Mouse (Mus musculus) bone marrow macrophage, adult 2 months (primary cell): ENCODE results near the gene Tub.

Source experiments
- CTCF ChIP-seq: IDR thresholded peaks from 2 replicates; pipeline ENCODE4 v1.5.1; 2012; ENCODE audit warnings: low read depth, mild to moderate bottlenecking, low read length, moderate library complexity
- POLR2A ChIP-seq: IDR thresholded peaks from 2 replicates; pipeline ENCODE4 v1.6.1; 2012; ENCODE audit warnings: mild to moderate bottlenecking, low read depth, low read length, borderline replicate concordance

- TF ChIP-seq CTCF, result no peak
- TF ChIP-seq POLR2A, result no peak
Measured at GRCm38 (mm10) chr7:108952801-108953200, 2.7 kb downstream of the Tub start.
